Mouse (Mus musculus): ENCODE data around the gene Gnptab. TPM values are rescaled to one million over a fixed set of nuclear protein-coding genes. Genes with fewer than 3 reads are reported as not detected.

Gene Gnptab
- 26.7 and 27.1 TPM in 2 replicates for polyA plus RNA-seq (2014; fragmentation: Nextera tagmentation; extraction: Ambion mirVana)

DNA sequence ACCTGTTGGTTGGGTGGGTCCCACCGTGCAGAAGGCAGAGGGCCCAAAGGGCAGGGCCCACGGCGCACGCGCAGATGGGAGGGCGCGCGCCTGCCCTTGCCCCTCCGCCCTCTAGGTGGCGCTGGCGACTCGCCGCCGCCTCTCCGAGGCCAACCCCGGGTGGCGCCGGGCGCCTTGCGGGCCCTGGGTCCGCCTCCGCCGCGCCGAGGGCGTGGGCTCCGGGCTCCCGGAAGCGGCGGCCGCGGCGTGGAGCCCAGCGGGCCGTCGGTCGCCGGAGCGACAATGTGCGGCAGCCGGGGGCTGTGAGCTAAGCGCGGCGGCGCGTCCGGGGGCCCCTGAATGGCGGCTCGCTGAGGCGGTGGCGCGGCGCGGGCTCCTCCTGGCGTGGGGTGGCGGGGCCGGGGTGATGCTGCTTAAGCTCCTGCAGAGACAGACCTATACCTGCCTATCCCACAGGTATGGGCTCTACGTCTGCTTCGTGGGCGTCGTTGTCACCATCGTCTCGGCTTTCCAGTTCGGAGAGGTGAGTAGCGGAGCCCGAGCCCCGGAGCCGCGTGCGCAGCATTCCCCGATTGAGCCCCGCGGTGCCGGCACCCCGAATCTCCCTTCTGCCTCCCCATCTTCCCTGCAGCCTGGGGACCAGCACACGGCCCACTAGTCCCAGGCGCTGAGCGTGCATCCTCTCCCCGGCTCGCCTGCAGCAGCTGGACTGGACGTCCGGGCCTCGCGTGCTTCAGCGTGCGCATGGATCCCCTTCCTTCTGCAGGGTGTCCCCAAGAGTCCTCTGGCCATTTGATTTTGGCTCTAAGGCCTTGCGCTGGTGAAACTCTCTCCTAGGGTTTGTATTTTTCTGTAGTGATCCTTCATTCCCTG, at the start of gene Gnptab, which contains the start of gene Dram1:
Gene Gnptab, plus strand, starts transcription at position 120 of the 873 bp plus-strand sequence.
Gene Dram1, minus strand, starts transcription at position 68 of the 873 bp plus-strand sequence.
- H3K4me3 ChIP-seq (ENCODE audit: low read depth, low read length) = peak within 1 kb of the TSS; percentile 69
- ATAC-seq (ENCODE audit: low read depth) = peak; percentile 91
- H3K27ac ChIP-seq (ENCODE audit: low read depth, low read length) = peak within 1 kb of the TSS; percentile 79
- no peaks in the 10 kb centered on the region for H3K9me3 ChIP-seq (ENCODE audit: control insufficient read depth, low read length)
- H3K36me3 ChIP-seq (ENCODE audit: control insufficient read depth, insufficient read depth, low read length) = no peaks in the 10 kb centered on the region
- WGBS = under 1% methylated on average over 86 of the region's 87 CpGs
- peaks cover 17% of the 10 kb centered on the region; the same call in 1 of the 2 replicates for H3K4me1 ChIP-seq (ENCODE audit: control insufficient read depth, insufficient read depth, low read length)
- peak within 1 kb of the TSS; percentile 75 for H3K9ac ChIP-seq (replicated peaks; ENCODE audit: low read depth, low read length)
- H3K4me2 ChIP-seq (ENCODE audit: low read depth, low read length) = peak within 1 kb of the TSS; percentile 79
- H3K27me3 ChIP-seq (ENCODE audit: control insufficient read depth, insufficient read depth, low read length) = no peaks in the 10 kb centered on the region

DNA sequence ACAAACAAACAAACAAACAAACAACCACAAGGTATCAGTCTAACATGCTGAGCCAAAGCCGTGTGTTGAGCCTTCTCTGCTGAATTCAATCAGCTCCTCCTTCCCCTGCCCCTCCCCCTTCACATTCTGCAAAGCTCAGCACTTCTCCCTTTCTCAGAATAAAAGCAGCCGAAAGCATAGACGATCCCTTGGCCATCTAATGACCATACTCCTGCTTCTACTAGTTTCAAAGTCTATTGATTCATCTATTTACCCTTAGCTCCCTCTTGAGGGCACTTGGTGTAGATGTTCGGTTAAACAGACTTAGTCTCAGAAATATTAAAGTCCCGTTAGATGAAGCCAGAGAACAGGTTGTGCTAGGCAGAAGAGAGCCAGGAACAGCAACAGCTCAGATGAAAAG, 48.2 kb upstream of the Gnptab start:
- H3K27ac ChIP-seq (ENCODE audit: low read depth, low read length) = no peak overlapping the region
- no peak overlapping the region for H3K4me3 ChIP-seq (ENCODE audit: low read depth, low read length)
- H3K27me3 ChIP-seq (ENCODE audit: control insufficient read depth, insufficient read depth, low read length) = no peaks in the 10 kb centered on the region
- 32% methylated on average over 5 of the region's 5 CpGs for WGBS
- H3K9me3 ChIP-seq (ENCODE audit: control insufficient read depth, low read length) = no peaks in the 10 kb centered on the region
- H3K9ac ChIP-seq (replicated peaks; ENCODE audit: low read depth, low read length) = no peak overlapping the region
- no peaks in the 10 kb centered on the region for H3K4me1 ChIP-seq (ENCODE audit: control insufficient read depth, insufficient read depth, low read length)
- H3K4me2 ChIP-seq (ENCODE audit: low read depth, low read length) = no peak overlapping the region
- H3K36me3 ChIP-seq (ENCODE audit: control insufficient read depth, insufficient read depth, low read length) = no peaks in the 10 kb centered on the region
- peak; percentile 32; the same call in 1 of the 2 replicates for ATAC-seq (ENCODE audit: low read depth)

DNA sequence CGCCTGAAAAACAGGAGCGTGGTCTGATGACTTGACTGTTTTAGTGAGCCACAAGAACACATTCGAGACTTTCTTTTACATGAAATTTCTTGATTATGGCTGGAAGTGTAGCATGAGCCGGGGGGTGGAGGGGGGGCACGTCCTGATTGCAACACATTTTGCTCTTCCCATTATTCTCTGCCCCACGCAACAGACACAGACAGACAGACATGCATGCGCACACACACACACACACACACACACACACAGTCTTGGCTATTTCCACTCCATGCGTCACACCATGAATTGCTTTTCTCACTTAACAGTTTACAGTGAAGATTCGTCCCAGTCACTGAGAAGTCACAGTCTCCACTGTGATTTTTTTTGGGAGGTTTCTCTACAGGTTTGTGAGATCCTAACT, 38.3 kb upstream of the Gnptab start:
- no peaks in the 10 kb centered on the region for H3K36me3 ChIP-seq (ENCODE audit: control insufficient read depth, insufficient read depth, low read length)
- no peaks in the 10 kb centered on the region for H3K9me3 ChIP-seq (ENCODE audit: control insufficient read depth, low read length)
- no peak overlapping the region for H3K27ac ChIP-seq (ENCODE audit: low read depth, low read length)
- H3K9ac ChIP-seq (replicated peaks; ENCODE audit: low read depth, low read length) = no peak overlapping the region
- H3K4me2 ChIP-seq (ENCODE audit: low read depth, low read length) = no peak overlapping the region
- WGBS = 93% methylated on average over 9 of the region's 9 CpGs
- H3K4me3 ChIP-seq (ENCODE audit: low read depth, low read length) = no peak overlapping the region
- no peaks in the 10 kb centered on the region for H3K27me3 ChIP-seq (ENCODE audit: control insufficient read depth, insufficient read depth, low read length)
- no peak for ATAC-seq (ENCODE audit: low read depth)
- H3K4me1 ChIP-seq (ENCODE audit: control insufficient read depth, insufficient read depth, low read length) = no peaks in the 10 kb centered on the region

DNA sequence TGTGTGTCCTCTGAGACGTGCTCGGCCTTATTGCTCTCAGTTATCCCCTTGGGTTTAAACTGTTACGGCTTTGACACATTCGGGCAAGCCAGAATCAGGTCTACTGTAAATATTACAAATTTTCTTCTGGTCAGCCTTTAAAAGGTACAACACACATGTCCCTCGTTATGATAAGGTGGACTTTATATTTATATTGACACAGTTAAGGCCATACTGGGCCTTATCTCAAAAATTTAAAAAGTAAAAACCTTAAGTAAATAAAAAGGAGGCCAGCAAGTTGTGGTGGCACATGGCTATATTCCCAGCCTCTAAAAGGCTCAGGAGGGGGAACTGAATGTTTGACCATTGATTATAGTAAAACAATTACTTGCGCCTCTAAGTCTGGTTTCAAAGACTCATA, 37.6 kb upstream of the Gnptab start:
- H3K4me2 ChIP-seq (ENCODE audit: low read depth, low read length) = no peak overlapping the region
- no peaks in the 10 kb centered on the region for H3K4me1 ChIP-seq (ENCODE audit: control insufficient read depth, insufficient read depth, low read length)
- H3K9ac ChIP-seq (replicated peaks; ENCODE audit: low read depth, low read length) = no peak overlapping the region
- no peak for ATAC-seq (ENCODE audit: low read depth)
- no peak overlapping the region for H3K27ac ChIP-seq (ENCODE audit: low read depth, low read length)
- no peaks in the 10 kb centered on the region for H3K9me3 ChIP-seq (ENCODE audit: control insufficient read depth, low read length)
- H3K27me3 ChIP-seq (ENCODE audit: control insufficient read depth, insufficient read depth, low read length) = no peaks in the 10 kb centered on the region
- H3K4me3 ChIP-seq (ENCODE audit: low read depth, low read length) = no peak overlapping the region
- WGBS = 90% methylated on average over 6 of the region's 6 CpGs
- no peaks in the 10 kb centered on the region for H3K36me3 ChIP-seq (ENCODE audit: control insufficient read depth, insufficient read depth, low read length)

DNA sequence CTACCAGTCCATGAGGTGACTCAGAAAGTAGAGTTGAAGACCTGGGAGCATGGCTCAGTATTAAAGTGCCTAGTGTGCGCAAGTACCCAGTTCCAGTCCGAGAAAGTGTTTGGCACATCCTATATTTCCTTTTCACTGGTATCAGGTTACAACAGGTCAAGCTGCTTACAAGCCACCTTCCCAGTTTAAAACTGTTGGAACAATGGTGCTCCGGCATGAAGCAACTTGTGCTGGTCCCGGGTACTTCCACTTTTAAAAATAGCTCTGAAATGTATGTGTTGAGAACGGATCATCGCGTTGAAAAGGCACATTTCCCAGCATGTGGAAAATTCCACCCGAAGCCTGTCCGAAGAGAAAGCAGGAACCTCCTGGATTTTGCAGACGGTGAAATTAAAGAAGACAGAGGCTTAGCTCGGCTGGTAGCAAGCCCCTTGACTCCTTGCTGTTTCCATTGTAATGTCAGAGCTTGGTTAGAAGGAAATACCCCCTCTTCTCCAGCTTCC, 33.0 kb upstream of the Gnptab start:
- Histone ChIP-seq H3K4me2 (ENCODE audit: low read depth, low read length) (no peak overlapping the region), H3K27me3 (ENCODE audit: control insufficient read depth, insufficient read depth, low read length) (no peaks in the 10 kb centered on the region), H3K27ac (ENCODE audit: low read depth, low read length) (no peak overlapping the region), H3K9me3 (ENCODE audit: control insufficient read depth, low read length) (no peaks in the 10 kb centered on the region), H3K4me1 (ENCODE audit: control insufficient read depth, insufficient read depth, low read length) (no peaks in the 10 kb centered on the region), H3K36me3 (ENCODE audit: control insufficient read depth, insufficient read depth, low read length) (no peaks in the 10 kb centered on the region), H3K9ac (replicated peaks; ENCODE audit: low read depth, low read length) (no peak overlapping the region), H3K4me3 (ENCODE audit: low read depth, low read length) (no peak overlapping the region)
- 72% methylated on average over 11 of the region's 11 CpGs for WGBS
- no peak for ATAC-seq (ENCODE audit: low read depth)

DNA sequence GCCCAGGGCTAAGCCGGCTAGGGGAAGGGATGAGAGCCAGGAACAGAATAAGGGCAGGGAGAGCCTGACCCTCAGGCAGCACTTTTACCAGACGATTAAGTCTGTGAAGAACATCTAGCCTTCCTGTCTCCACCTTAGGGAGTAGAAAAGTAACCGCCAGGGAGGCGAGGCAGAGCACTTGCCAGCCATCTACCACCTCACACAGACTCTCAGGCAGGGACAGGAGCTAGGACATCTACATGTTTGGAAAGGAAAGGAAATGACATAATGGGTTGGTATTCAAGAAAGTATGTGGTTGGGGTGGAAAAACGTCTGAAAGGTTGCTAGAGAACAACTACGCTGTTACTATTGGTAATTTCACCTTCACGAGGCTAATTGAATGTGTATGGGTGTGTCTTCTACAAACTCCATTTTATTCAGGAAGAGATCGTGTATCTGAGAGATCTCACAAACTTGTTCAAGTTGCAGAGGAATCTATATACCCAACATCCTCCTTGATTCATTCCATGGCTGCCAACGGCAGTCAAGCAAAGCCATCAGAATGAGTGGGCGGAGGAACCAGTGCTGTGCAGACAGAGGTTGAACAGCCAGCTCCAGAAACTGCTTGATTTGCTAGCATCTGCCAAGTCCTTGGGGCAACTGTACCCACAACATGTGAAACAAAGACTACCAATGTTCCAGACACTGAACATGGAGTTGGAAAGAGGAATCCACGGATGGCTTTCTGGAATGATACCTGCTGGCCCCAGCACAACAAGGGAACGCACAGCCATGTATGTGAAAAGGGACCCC, 32.3 kb upstream of the Gnptab start:
- H3K4me1 ChIP-seq (ENCODE audit: control insufficient read depth, insufficient read depth, low read length) = no peaks in the 10 kb centered on the region
- H3K36me3 ChIP-seq (ENCODE audit: control insufficient read depth, insufficient read depth, low read length) = no peaks in the 10 kb centered on the region
- H3K27me3 ChIP-seq (ENCODE audit: control insufficient read depth, insufficient read depth, low read length) = no peaks in the 10 kb centered on the region
- WGBS = 86% methylated on average over 12 of the region's 12 CpGs
- H3K9me3 ChIP-seq (ENCODE audit: control insufficient read depth, low read length) = no peaks in the 10 kb centered on the region
- H3K4me3 ChIP-seq (ENCODE audit: low read depth, low read length) = no peak overlapping the region
- ATAC-seq (ENCODE audit: low read depth) = no peak
- H3K4me2 ChIP-seq (ENCODE audit: low read depth, low read length) = no peak overlapping the region
- H3K9ac ChIP-seq (replicated peaks; ENCODE audit: low read depth, low read length) = no peak overlapping the region
- H3K27ac ChIP-seq (ENCODE audit: low read depth, low read length) = no peak overlapping the region

DNA sequence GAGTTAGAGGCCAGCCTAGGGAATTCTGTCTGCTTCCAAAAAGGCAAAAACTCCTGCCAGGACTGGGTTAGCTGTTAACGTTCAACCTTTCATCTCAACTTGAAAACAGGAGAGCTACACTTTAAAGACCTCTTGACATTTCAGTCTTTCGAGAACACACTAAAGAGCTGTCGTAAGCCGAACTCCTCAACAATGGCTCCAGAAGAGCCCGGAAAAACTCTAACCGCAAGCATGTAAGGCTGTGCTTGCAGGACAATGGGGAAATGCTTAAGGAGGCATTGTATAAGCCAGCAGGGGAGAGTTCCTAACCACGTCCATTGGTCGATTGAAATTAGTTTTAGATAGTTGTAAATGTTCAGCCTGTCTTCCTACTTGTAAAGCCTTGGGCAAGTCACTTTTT, 29.1 kb upstream of the Gnptab start:
- Histone ChIP-seq H3K9me3 (ENCODE audit: control insufficient read depth, low read length) (no peaks in the 10 kb centered on the region), H3K27ac (ENCODE audit: low read depth, low read length) (no peak overlapping the region), H3K36me3 (ENCODE audit: control insufficient read depth, insufficient read depth, low read length) (no peaks in the 10 kb centered on the region), H3K4me2 (ENCODE audit: low read depth, low read length) (no peak overlapping the region), H3K4me3 (ENCODE audit: low read depth, low read length) (no peak overlapping the region), H3K27me3 (ENCODE audit: control insufficient read depth, insufficient read depth, low read length) (no peaks in the 10 kb centered on the region), H3K9ac (replicated peaks; ENCODE audit: low read depth, low read length) (no peak overlapping the region), H3K4me1 (ENCODE audit: control insufficient read depth, insufficient read depth, low read length) (no peaks in the 10 kb centered on the region)
- no peak for ATAC-seq (ENCODE audit: low read depth)
- WGBS = 9% methylated on average over 8 of the region's 8 CpGs

DNA sequence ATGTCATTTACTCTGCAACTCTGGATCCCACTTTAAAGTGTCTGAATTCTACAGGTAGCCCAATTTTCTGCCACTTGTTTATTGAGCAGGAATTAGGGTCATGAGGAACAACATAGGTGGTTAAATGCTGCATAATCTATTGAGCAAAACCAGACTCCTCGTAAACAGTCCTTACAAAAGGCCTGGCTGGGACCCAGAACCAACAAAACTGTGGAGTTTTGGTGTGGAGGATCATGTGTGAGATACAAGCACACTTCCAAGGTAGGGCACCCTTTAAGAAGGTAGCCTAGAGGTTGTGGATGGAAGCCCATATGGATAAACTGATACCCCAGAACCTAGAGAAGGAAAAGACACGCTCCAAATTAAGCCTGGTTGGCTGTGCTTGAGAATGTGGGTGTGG, 28.2 kb upstream of the Gnptab start:
- no peak overlapping the region for H3K9ac ChIP-seq (replicated peaks; ENCODE audit: low read depth, low read length)
- H3K27me3 ChIP-seq (ENCODE audit: control insufficient read depth, insufficient read depth, low read length) = no peaks in the 10 kb centered on the region
- H3K4me2 ChIP-seq (ENCODE audit: low read depth, low read length) = no peak overlapping the region
- no peak overlapping the region for H3K27ac ChIP-seq (ENCODE audit: low read depth, low read length)
- H3K4me1 ChIP-seq (ENCODE audit: control insufficient read depth, insufficient read depth, low read length) = no peaks in the 10 kb centered on the region
- no peak overlapping the region for H3K4me3 ChIP-seq (ENCODE audit: low read depth, low read length)
- H3K9me3 ChIP-seq (ENCODE audit: control insufficient read depth, low read length) = no peaks in the 10 kb centered on the region
- ATAC-seq (ENCODE audit: low read depth) = no peak
- 59% methylated on average over 2 of the region's 2 CpGs for WGBS
- H3K36me3 ChIP-seq (ENCODE audit: control insufficient read depth, insufficient read depth, low read length) = no peaks in the 10 kb centered on the region

All from neural tube, embryonic 14.5 days (tissue).